Mouse (Mus musculus) embryo, embryonic 11 days (tissue): ENCODE results near the gene Gm42417.

ENCODE experiments used
- DNase-seq: peaks from one replicate; pipeline ENCODE4 v3.0.0-alpha.2; 2015

The Gm42417 gene

DNA sequence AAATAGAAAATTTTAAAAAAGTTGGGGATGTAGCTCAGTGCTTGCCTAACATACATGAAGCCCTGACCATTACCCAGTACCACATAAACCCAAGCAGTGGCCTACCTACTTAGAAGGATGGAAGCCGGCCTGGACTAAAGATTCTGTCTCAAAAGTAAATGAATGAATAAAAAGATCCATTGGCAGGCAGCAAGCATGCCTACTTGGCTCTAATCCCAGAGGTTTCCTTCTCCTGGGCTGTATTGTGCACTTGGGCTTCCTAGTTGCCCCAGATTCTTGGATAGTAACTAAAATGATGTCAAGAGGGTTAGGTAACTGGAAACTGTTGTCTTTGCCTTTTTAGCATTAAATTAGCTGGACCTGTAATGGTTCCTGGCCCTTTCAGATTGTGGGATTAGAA, 25.9 kb downstream of the Gm42417 start:
- DNase-seq: no peak

DNA sequence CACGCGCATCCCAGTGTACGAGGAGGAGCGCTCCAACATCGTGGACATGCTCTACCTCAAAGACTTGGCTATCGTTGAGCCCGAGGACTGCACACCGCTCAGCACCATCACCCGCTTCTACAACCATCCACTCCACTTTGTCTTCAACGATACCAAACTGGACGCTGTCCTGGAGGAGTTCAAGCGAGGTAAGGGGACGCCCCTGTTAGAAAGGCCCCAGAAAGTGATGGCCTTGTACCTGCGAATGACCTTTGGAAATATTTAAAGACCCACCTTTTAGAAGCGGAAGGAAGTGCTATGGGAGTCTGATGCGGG, 26.3 kb downstream of the Gm42417 start:
- no peak for DNase-seq

DNA sequence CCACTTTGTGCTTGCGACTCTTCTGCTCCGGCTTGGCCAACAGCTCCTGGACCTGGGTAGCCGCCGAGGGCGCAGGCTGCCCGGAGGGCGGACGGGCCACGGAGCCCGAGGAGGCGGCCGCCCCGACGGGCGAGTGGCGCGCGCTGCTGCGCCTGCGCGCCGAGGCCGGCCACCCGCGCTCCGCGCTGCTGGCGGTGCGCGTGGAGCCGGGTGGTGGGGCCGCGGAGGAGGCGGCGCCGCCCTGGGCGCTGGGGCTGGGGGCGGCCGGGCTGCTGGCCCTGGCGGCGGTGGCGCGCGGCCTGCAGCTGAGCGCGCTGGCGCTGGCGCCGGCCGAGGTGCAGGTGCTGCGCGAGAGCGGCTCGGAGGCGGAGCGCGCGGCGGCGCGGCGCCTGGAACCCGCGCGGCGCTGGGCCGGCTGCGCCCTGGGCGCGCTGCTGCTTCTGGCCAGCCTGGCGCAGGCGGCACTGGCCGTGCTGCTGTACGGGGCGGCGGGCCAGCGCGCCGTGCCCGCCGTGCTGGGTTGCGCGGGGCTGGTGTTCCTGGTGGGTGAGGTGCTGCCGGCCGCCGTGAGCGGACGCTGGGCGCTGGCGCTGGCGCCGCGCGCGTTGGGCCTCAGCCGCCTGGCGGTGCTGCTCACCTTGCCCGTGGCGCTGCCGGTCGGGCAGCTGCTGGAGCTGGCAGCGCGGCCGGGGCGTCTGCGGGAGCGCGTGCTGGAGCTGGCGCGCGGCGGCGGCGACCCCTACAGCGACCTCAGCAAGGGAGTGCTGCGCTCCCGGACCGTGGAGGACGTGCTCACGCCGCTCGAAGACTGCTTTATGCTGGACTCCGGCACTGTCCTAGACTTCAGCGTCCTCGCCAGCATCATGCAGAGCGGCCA, 26.9 kb downstream of the Gm42417 start:
- DNase-seq: peak; percentile 75

DNA sequence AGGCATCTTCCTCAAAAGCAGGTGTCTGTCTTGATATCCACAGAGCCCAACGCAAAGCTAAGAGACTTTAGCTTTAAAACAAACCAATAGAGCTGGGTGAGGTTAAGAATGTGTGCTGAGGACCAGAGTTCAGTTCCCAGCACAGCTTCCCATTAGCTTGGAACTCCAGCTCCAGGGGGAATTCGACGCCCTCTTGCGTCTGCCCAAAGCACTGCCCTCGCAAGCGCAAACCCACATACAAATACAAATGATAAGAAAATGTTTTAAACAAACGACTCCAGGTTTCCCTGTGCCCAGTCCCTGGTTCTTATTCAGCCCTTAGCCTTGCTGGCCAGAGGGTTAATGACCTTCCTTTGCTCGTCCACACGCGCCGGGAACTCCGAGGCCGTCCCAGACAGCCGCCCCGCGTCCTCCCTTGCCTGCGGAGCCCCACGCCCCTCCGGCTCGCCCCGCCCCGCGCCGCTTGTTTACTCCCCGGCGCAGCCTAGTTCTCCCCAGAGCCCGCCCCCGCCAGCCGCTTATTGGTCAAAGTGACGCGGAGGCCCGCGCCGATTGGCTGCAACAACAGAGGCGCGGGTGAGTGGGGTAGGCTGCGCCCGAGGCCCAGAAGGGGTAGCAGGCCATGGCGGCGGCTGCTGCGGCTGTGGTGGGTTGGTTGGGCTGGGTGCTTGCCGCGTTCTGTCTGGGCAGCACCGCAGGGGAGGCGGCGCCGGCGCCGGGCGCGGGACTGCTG, 27.8 kb downstream of the Gm42417 start, which contains the start of gene Cnnm3:
Cnnm3 (plus strand) TSS at position 579 of the 733 bp plus-strand sequence.
- peak; percentile 99 for DNase-seq

DNA sequence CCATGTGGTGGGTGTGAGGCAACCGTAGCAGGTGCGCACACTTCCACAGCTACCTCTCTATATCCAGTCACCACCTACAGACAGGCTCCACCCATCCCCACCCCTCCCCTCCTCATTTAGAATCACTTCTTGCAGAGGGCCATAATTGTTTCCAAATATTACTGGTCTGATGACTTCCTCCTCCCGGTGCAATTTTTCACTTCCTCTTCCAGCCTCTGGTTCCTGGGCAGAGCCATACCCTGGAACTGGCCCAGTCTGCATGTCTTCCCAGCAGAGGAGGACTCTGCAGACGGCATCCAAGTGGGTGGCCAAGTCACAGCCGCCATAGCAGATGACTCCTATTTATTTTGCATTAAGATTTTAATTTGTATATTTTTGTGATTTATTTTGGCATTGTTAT, 31.0 kb downstream of the Gm42417 start:
- no peak for DNase-seq

DNA sequence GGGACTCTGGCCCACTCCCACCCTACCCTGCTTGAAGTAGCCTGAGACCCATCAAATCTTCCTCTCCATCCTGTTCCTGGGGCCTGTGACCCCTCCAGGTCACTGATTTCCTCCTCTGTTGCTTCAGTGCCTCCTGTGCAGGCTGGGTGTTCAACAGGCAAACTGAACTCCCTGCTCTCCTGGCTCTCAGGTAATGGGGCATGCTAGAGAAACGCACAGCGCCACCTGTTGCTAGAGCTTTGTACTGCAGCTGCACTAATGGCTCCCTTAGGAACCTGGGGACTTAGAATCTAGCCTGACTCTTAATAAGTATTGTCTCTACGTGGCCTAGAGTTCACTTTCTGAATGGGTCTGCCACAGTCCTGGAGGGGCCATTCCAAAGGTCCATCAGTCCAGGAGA, 38.0 kb downstream of the Gm42417 start:
- peak; percentile 79 for DNase-seq

DNA sequence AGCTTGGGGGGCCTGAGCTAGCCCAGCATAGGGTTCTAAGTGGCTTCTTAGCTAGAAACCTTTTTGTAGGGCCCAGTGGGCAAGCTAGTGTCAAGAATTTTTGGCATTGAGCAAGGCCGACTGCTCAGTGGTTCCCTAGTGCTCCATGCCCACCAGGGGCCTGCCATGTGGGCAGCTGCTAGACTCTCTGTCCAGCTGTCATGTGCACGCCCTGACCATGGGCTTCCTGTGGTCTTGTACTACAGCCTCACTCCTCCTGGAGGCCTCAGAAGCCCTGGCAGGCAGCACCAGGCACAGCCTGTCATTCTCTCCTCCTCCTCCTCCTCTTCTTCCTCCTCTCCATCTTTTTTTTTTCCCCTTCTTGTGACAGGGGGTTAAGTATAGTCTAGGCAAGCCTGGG, 41.9 kb downstream of the Gm42417 start:
- DNase-seq: no peak

DNA sequence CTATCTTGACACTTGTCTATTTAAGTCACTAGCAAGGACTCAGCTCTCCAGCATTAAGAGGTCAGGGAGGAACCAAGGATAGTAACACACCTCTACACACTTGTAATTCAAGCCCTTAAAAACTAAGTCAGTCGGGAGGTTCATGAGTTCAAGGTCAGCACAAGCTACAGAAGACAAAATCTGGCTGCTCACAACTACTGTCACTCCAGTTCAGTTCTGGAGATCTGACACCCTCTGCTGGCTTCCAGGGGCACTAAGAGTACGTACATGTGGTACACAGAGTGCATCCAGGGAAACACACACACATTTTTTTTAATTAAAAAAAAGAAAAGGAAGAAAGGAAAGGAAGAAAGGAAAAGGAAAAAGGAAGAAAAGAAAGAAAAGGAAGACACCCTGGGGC, 42.5 kb downstream of the Gm42417 start:
- DNase-seq: no peak

DNA sequence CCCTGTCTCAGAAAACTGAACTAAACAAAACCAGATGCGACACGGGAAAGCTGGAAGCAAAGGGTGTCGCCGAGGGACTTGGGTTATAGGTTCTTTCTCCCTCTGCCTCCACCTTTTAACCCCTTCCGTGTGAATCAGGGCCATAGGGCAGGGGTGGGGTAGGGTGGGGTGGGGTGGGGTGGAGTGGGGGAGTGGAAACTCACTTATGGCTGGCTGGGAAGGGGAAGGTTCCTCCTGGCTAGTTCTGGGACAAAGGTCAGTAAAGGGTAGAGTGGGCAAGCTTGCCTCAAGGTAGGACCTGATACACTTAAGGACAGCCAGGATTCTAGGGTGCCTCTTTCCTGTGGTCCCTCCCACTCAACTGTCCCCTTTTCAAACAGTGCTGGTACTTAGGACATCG, 45.9 kb downstream of the Gm42417 start:
- DNase-seq: no peak

DNA sequence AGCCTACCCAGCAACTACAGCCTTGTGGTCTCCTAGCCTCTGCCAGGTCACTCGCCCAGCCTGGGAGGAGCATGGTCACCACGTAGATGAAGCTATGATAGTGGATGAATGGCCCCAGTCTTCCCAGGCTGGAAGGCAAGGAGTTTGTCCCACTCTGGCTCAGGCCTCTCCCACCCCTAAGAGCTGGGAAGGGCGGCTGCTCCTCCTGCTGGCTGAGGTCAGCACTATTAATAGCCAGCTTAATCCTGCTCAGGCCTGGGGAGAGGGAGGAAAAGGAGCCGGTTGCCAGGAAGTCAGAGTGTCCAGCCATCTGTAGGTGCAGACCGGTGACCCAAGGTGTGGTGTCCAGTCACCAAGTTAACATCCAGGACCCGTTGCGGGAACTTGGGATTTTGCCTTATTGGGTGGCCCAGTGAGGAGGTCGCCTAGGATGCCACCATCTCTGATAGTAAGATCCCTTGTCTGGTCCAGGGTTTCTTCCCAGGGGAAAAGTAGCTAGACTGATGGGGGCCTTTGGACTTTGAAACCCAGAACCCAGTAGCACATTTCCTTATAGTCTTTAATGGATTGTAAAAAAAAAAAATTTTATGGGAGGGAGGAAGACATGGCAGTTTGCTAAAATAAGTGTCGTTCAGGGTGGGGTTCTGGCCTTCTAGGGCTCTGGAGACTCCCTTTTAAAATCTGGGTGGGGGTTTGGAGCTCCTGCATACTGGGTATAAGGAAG, 46.7 kb downstream of the Gm42417 start:
- peak; percentile 71 for DNase-seq

DNA sequence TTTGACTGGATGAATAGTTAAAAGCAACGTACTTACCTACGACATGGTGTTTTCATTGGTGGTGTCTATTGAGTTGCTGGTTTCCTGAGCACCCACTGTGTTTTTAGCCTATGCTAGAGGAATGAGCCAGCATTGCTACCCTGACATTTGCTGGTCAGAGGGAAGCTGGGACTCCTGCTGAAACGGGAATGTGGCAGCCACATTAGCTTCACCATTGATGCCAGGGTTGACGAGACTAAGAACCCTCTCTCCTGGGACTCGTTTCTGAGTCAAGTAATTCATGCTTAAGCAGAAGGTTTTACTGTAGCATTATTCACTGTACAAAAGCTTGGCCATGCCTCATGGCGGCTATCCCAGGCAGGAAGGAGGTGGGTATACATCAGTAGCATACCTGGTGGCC, 49.6 kb downstream of the Gm42417 start:
- no peak for DNase-seq

DNA sequence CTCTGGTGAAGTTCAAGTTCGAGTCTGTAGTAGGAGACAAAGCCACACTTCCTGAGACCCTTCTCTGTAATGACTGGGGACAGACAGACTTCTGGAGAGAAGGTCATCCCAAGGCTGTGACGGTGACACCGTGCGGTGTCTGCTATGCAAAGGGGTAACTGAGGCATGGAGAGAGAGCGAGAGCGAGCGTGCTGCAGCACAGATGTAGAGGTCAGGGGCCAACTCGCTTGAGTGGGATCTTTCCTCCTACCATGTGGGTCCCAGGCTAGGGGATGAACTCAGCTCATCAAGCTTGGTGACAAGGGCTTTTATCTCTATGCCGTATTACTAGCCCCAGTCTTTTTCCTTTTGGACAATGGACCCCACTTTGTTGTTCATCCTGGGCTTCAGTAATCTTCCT, 52.1 kb downstream of the Gm42417 start:
- no peak for DNase-seq

DNA sequence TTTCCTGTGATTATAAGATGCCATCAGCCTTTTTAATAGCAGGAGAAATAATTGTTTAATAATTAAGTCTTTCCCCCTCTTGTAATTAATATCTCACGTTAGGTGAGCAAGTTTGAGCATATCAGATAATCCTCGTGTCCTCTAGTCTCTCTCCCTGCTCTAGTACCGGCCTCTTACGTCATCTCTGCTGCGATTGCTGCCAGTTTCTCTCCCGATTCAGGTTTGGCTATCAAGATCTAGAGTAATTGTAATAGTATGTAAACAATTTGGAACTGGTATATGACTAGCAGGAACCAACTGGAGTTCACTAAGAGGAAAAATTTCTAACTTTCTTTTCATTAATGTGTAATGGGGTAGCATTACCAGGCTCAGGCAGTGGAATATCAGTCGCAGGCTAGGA, 54.1 kb downstream of the Gm42417 start:
- no peak for DNase-seq

DNA sequence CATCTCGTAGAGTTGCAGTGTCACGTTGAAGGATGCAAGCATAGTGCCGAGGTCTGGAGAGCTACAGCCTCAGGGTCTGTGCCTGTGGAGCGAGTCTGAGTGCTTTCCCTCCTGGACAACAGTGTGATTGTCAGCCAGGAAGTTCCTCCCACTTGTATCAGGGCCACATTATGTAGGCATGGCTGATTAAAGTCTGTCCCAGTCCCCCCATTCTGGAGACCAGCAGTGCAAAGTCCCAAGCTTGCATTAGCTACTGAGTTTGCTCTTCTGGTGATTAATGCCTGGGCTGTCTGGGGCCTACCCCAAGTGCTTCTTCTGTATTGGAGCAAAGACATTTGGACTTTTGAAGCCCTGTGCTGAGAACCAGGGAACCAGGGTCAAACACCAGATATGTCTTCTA, 55.4 kb downstream of the Gm42417 start:
- DNase-seq: no peak
